Mouse (Mus musculus): ENCODE measurements around the gene Hspa4. TPM values are rescaled to one million over a fixed set of nuclear protein-coding genes. Genes with fewer than 3 reads are reported as not detected.

The Hspa4 gene
- polyA plus RNA-seq, 1 experiment from 2014 or later, result 58.6 TPM

GRCm38 (mm10) chr11:53275358-53275757 lies 24.9 kb downstream of the Hspa4 start:
- Histone ChIP-seq H3K4me2 (ENCODE audit: low read length) (no peak overlapping the region), H3K9me3 (replicated peaks; ENCODE audit: control insufficient read depth, low read length) (no peaks in the 10 kb centered on the region), H3K9ac (ENCODE audit: low read length) (no peak overlapping the region), H3K27ac (ENCODE audit: low read depth, low read length) (no peak overlapping the region), H3K4me3 (ENCODE audit: low read depth, low read length) (no peak overlapping the region), H3K36me3 (ENCODE audit: control insufficient read depth, insufficient read depth, low read length) (peaks cover 65% of the 10 kb centered on the region), H3K4me1 (ENCODE audit: control insufficient read depth, insufficient read depth, low read length) (no peaks in the 10 kb centered on the region), H3K27me3 (replicated peaks; ENCODE audit: control insufficient read depth, insufficient read depth, low read length) (no peaks in the 10 kb centered on the region)
- WGBS, result 92% methylated on average over 3 of the region's 3 CpGs
- no peak for DNase-seq (ENCODE audit: low spot score)
- ATAC-seq, result no peak

- H3K4me3 ChIP-seq (ENCODE audit: low read depth, low read length), result no peak overlapping the region
- no peak overlapping the region for H3K4me2 ChIP-seq (ENCODE audit: low read length)
- ATAC-seq (no peak), DNase-seq (ENCODE audit: low spot score) (no peak)
- H3K27me3 ChIP-seq (replicated peaks; ENCODE audit: control insufficient read depth, insufficient read depth, low read length), result no peaks in the 10 kb centered on the region
- H3K27ac ChIP-seq (ENCODE audit: low read depth, low read length), result no peak overlapping the region
- no peak overlapping the region for H3K9ac ChIP-seq (ENCODE audit: low read length)
- H3K4me1 ChIP-seq (ENCODE audit: control insufficient read depth, insufficient read depth, low read length), result no peaks in the 10 kb centered on the region
- 94% methylated on average over 5 of the region's 5 CpGs for WGBS
- H3K36me3 ChIP-seq (ENCODE audit: control insufficient read depth, insufficient read depth, low read length), result peaks cover 77% of the 10 kb centered on the region
- no peaks in the 10 kb centered on the region for H3K9me3 ChIP-seq (replicated peaks; ENCODE audit: control insufficient read depth, low read length)
These were observed 26.9 kb downstream of the Hspa4 start for GRCm38 (mm10) chr11:53273313-53273712.

- Histone ChIP-seq H3K27ac (ENCODE audit: low read depth, low read length) (no peak overlapping the region), H3K27me3 (replicated peaks; ENCODE audit: control insufficient read depth, insufficient read depth, low read length) (no peaks in the 10 kb centered on the region), H3K9me3 (replicated peaks; ENCODE audit: control insufficient read depth, low read length) (no peaks in the 10 kb centered on the region), H3K4me1 (ENCODE audit: control insufficient read depth, insufficient read depth, low read length) (no peaks in the 10 kb centered on the region), H3K9ac (ENCODE audit: low read length) (no peak overlapping the region), H3K4me2 (ENCODE audit: low read length) (no peak overlapping the region), H3K4me3 (ENCODE audit: low read depth, low read length) (no peak overlapping the region), H3K36me3 (ENCODE audit: control insufficient read depth, insufficient read depth, low read length) (peaks cover 97% of the 10 kb centered on the region)
- no peak for ATAC-seq
- 94% methylated on average over 6 of the region's 6 CpGs for WGBS
- no peak for DNase-seq (ENCODE audit: low spot score)
These were observed 30.7 kb downstream of the Hspa4 start for GRCm38 (mm10) chr11:53269596-53269995.

GRCm38 (mm10) chr11:53260556-53260955 lies 39.7 kb downstream of the Hspa4 start:
- DNase-seq (ENCODE audit: low spot score) (no peak), ATAC-seq (no peak)
- H3K4me3 ChIP-seq (ENCODE audit: low read depth, low read length), result no peak overlapping the region
- H3K36me3 ChIP-seq (ENCODE audit: control insufficient read depth, insufficient read depth, low read length), result peaks cover 51% of the 10 kb centered on the region
- no peaks in the 10 kb centered on the region for H3K27me3 ChIP-seq (replicated peaks; ENCODE audit: control insufficient read depth, insufficient read depth, low read length)
- no peaks in the 10 kb centered on the region for H3K4me1 ChIP-seq (ENCODE audit: control insufficient read depth, insufficient read depth, low read length)
- no peaks in the 10 kb centered on the region for H3K9me3 ChIP-seq (replicated peaks; ENCODE audit: control insufficient read depth, low read length)
- no peak overlapping the region for H3K27ac ChIP-seq (ENCODE audit: low read depth, low read length)
- 79% methylated on average over 5 of the region's 5 CpGs for WGBS
- no peak overlapping the region for H3K9ac ChIP-seq (ENCODE audit: low read length)
- no peak overlapping the region for H3K4me2 ChIP-seq (ENCODE audit: low read length)

GRCm38 (mm10) chr11:53260056-53260455 lies 40.2 kb downstream of the Hspa4 start:
- no peak for DNase-seq (ENCODE audit: low spot score)
- H3K4me1 ChIP-seq (ENCODE audit: control insufficient read depth, insufficient read depth, low read length), result no peaks in the 10 kb centered on the region
- H3K9me3 ChIP-seq (replicated peaks; ENCODE audit: control insufficient read depth, low read length), result no peaks in the 10 kb centered on the region
- H3K9ac ChIP-seq (ENCODE audit: low read length), result no peak overlapping the region
- ATAC-seq, result no peak
- no peak overlapping the region for H3K4me2 ChIP-seq (ENCODE audit: low read length)
- 85% methylated on average over 1 of the region's 1 CpGs for WGBS
- H3K36me3 ChIP-seq (ENCODE audit: control insufficient read depth, insufficient read depth, low read length), result peaks cover 46% of the 10 kb centered on the region
- no peak overlapping the region for H3K4me3 ChIP-seq (ENCODE audit: low read depth, low read length)
- H3K27me3 ChIP-seq (replicated peaks; ENCODE audit: control insufficient read depth, insufficient read depth, low read length), result no peaks in the 10 kb centered on the region
- H3K27ac ChIP-seq (ENCODE audit: low read depth, low read length), result no peak overlapping the region

- no peaks in the 10 kb centered on the region for H3K27me3 ChIP-seq (replicated peaks; ENCODE audit: control insufficient read depth, insufficient read depth, low read length)
- DNase-seq (ENCODE audit: low spot score) (no peak), ATAC-seq (no peak)
- peaks cover 37% of the 10 kb centered on the region for H3K36me3 ChIP-seq (ENCODE audit: control insufficient read depth, insufficient read depth, low read length)
- no peak overlapping the region for H3K4me2 ChIP-seq (ENCODE audit: low read length)
- 96% methylated on average over 6 of the region's 6 CpGs for WGBS
- H3K9me3 ChIP-seq (replicated peaks; ENCODE audit: control insufficient read depth, low read length), result no peaks in the 10 kb centered on the region
- no peak overlapping the region for H3K4me3 ChIP-seq (ENCODE audit: low read depth, low read length)
- H3K4me1 ChIP-seq (ENCODE audit: control insufficient read depth, insufficient read depth, low read length), result no peaks in the 10 kb centered on the region
- H3K27ac ChIP-seq (ENCODE audit: low read depth, low read length), result no peak overlapping the region
- no peak overlapping the region for H3K9ac ChIP-seq (ENCODE audit: low read length)
These were observed 41.1 kb downstream of the Hspa4 start for GRCm38 (mm10) chr11:53259047-53259632.

- no peaks in the 10 kb centered on the region for H3K4me1 ChIP-seq (ENCODE audit: control insufficient read depth, insufficient read depth, low read length)
These were observed 43.3 kb downstream of the Hspa4 start for GRCm38 (mm10) chr11:53256914-53257313.

GRCm38 (mm10) chr11:53254926-53255325 lies 45.3 kb downstream of the Hspa4 start:
- Histone ChIP-seq H3K27me3 (replicated peaks; ENCODE audit: control insufficient read depth, insufficient read depth, low read length) (no peaks in the 10 kb centered on the region), H3K4me3 (ENCODE audit: low read depth, low read length) (no peak overlapping the region), H3K4me1 (ENCODE audit: control insufficient read depth, insufficient read depth, low read length) (no peaks in the 10 kb centered on the region), H3K4me2 (ENCODE audit: low read length) (no peak overlapping the region), H3K9ac (ENCODE audit: low read length) (no peak overlapping the region), H3K36me3 (ENCODE audit: control insufficient read depth, insufficient read depth, low read length) (peaks cover under 1% of the 10 kb centered on the region), H3K27ac (ENCODE audit: low read depth, low read length) (no peak overlapping the region), H3K9me3 (replicated peaks; ENCODE audit: control insufficient read depth, low read length) (no peaks in the 10 kb centered on the region)
- ATAC-seq (no peak), DNase-seq (ENCODE audit: low spot score) (peak; percentile 74)
- WGBS, result 36% methylated on average over 7 of the region's 7 CpGs

More at GRCm38 (mm10) chr11:53256914-53257313, 43.3 kb downstream of the Hspa4 start:
- Histone ChIP-seq H3K9me3 (replicated peaks; ENCODE audit: control insufficient read depth, low read length) (no peaks in the 10 kb centered on the region), H3K9ac (ENCODE audit: low read length) (no peak overlapping the region), H3K27ac (ENCODE audit: low read depth, low read length) (no peak overlapping the region), H3K36me3 (ENCODE audit: control insufficient read depth, insufficient read depth, low read length) (peaks cover 20% of the 10 kb centered on the region), H3K4me3 (ENCODE audit: low read depth, low read length) (no peak overlapping the region), H3K27me3 (replicated peaks; ENCODE audit: control insufficient read depth, insufficient read depth, low read length) (no peaks in the 10 kb centered on the region), H3K4me2 (ENCODE audit: low read length) (no peak overlapping the region)
- no peak for DNase-seq (ENCODE audit: low spot score)
- 73% methylated on average over 2 of the region's 2 CpGs for whole genome bisulfite sequencing
- no peak for ATAC-seq

GRCm38 (mm10) chr11:53254428-53254827 lies 45.8 kb downstream of the Hspa4 start:
- Histone ChIP-seq H3K4me2 (ENCODE audit: low read length) (no peak overlapping the region), H3K9me3 (replicated peaks; ENCODE audit: control insufficient read depth, low read length) (no peaks in the 10 kb centered on the region), H3K27me3 (replicated peaks; ENCODE audit: control insufficient read depth, insufficient read depth, low read length) (no peaks in the 10 kb centered on the region), H3K4me1 (ENCODE audit: control insufficient read depth, insufficient read depth, low read length) (no peaks in the 10 kb centered on the region), H3K4me3 (ENCODE audit: low read depth, low read length) (no peak overlapping the region), H3K27ac (ENCODE audit: low read depth, low read length) (no peak overlapping the region), H3K36me3 (ENCODE audit: control insufficient read depth, insufficient read depth, low read length) (no peaks in the 10 kb centered on the region), H3K9ac (ENCODE audit: low read length) (no peak overlapping the region)
- no peak for DNase-seq (ENCODE audit: low spot score)
- 90% methylated on average over 3 of the region's 3 CpGs for WGBS
- no peak for ATAC-seq
